Mouse (Mus musculus): ENCODE results near the gene Blm. TPM values are rescaled to one million over a fixed set of nuclear protein-coding genes. Genes with fewer than 3 reads are reported as not detected.

Gene Blm
- total RNA-seq, 1 experiment from 2014 or later, result 14.3 TPM

DNA sequence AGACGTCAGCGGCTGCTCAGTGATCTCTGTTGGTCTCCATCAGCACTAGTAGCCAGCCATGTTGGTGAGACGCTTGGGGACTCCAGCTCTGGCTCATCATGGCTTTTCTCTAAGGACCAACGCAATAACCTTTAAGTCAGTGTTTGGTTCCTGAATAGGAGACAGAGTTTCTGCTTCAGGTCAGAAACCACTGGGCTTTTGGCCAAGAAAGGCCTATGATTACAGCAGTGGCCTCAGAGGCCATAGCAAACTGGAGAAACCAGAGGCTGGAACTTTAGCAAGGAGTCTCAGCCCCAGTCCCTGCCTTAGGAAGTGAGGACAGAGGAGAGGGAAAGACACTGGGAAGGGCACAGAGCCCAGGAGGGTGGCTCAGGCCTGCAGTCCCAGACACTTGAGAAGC, 114.3 kb downstream of the Blm start:
- no peak for ATAC-seq (replicated peaks; ENCODE audit: insufficient number of reproducible peaks, low FRiP score, low TSS enrichment, poor library complexity, severe bottlenecking)

DNA sequence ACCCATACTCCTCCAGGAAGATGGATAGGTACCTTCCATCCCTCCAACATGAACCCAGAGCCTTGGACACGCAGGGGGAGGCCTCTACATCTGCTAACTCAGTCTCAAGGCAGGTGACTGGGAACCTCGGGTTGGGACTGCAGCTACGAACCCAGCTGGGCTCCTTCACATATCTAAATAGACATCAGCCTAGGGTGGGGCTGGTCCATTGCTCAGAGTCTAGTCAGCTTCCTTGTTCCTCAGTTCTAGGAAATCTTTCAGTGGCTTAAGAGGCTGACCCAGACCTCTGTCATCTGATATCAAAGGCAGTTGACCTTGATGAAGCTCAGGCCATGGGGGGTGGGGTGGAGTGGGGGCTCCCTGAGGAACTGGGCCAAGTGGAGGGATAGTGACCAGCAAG, 115.6 kb downstream of the Blm start:
- ATAC-seq (replicated peaks; ENCODE audit: insufficient number of reproducible peaks, low FRiP score, low TSS enrichment, poor library complexity, severe bottlenecking), result no peak; the same call in 1 of the 2 replicates

DNA sequence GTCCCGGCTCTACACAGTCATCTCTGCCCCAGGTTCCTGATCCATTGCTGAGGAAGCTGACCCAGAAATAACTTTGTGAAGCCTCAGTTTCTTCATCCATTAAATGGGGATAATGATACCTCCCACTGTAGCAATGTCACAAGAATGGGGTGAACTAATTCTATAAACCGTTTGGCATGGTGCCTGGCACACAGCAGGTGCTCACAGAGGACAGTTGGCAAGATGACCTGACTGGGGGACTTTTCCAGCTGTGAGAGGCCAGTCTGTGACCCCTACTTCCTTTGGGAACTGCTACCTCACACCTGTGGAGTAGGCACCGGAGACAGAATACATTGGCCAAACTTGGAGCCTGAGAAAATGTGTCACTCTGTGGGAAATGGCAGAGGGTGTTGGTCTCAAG, 116.9 kb downstream of the Blm start:
- ATAC-seq (replicated peaks; ENCODE audit: insufficient number of reproducible peaks, low FRiP score, low TSS enrichment, poor library complexity, severe bottlenecking), result no peak

DNA sequence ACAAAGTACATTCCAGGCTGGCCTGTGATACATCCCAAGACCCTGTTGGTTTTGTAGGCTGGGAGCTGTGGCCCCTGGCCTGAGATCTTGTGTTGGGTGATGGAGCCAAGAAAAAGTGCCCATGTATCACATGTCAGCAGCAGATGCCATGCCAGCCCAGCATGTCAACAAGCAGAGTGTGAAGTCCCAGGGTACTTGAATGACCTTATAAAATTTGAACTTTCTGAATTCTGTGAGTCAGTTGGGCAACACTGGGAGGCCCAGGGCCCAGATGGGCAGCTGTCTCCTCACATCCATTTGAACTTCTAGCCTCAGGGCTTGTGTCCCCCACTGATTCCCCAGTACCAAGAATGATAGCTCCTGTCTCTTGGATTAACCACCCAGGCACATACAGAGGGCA, 117.3 kb downstream of the Blm start:
- peak; percentile 28 for ATAC-seq (replicated peaks; ENCODE audit: insufficient number of reproducible peaks, low FRiP score, low TSS enrichment, poor library complexity, severe bottlenecking)

DNA sequence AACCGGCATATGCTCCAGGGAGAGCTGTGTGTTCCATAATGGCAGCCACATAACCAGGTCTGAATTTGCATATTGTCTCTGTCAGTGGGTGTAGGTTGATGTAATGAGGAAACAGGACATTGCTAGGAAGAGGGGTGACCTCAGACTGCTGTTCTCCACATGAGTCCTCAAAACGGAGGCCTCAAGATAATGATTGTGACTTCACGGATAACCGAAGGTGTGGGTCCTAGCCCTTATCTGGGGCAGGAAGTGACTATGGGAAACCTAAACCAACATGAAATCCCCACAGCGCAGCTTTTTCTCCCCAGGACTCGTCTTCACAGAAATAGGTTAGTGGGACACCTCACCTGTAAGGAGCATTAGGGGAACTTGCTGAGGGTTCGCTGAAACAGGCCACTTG, 118.0 kb downstream of the Blm start:
- peak; percentile 36 for ATAC-seq (replicated peaks; ENCODE audit: insufficient number of reproducible peaks, low FRiP score, low TSS enrichment, poor library complexity, severe bottlenecking)

DNA sequence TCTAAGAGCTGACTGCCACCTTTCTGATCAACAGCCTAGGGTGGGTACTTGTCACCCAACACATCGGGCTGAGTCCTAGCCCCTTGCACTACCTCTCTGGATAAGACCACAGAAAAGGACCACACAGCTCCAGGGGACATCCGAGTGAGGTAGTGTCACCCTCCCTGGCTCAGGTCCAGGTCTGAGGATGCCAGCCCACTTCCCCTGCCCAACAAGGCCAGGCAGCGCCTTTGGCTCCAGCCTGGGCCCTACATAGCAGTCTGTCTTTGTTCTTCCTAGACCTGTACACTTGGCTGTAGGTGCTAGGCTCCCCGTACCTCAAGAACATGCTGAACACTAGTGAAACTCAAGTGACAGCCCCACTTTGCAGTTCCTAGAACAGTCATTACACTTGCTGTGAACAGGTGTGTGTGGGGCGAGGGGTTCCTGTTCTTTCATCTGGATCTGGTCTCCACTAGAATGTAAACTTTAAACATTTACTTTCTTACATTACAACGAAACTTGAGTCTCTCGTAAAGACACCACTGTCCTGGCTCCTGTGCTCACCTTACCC, 120.5 kb downstream of the Blm start:
- ATAC-seq (replicated peaks; ENCODE audit: insufficient number of reproducible peaks, low FRiP score, low TSS enrichment, poor library complexity, severe bottlenecking), result no peak

DNA sequence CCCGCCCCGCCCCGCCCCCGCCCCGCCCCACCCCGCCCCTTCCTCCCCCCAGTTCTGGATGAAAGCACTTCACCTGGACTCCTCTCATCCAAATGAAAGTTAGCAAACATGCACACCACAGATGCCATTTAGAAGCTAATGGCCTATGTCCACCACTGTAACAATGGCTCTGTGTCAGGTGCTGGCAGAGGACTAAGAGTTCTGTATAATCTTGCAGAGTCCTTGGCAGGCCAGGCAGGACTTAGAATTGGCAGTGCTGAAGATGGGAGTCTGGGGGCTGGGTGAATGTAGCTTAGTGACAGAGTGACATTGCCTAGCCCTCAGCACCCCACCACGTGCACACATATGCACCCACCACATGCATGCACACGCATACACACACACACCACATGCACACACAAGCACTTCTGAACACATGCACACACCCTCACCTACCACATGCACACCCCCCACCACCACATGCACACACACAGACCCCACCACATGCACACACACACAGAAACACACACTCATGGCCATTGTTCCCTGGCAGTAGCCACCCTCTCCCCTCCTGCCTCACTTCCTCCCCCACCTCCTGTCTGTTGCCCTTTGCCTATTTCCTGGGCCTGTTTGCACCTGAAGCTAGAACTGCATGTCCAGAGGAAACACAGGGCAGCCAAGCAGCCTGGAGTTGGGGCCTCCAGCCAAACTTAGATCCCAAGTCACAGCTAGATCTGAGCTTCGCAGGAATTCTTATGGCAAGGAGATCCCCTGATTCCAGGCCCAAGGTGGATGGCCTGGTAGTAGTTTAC, 121.2 kb downstream of the Blm start:
- no peak for ATAC-seq (replicated peaks; ENCODE audit: insufficient number of reproducible peaks, low FRiP score, low TSS enrichment, poor library complexity, severe bottlenecking)

DNA sequence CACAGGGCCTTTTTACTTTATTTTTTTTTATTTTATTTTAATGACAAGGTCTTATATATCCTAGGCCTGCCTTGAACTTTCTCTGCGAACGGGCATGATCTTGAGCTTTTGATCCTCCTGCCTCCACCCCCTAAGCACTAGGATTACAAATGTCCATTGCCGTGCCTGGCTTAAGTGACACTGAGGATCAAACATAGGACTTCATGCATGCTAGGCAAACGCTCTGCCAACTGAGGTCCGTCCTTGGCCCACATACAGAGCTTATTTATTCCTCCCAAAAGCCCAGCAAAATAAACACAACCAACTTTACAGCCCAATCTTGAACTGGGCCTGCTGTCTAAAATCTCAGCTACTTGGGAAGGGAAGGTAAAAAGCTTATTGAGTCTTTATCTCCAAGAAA, 122.1 kb downstream of the Blm start:
- no peak for ATAC-seq (replicated peaks; ENCODE audit: insufficient number of reproducible peaks, low FRiP score, low TSS enrichment, poor library complexity, severe bottlenecking)

DNA sequence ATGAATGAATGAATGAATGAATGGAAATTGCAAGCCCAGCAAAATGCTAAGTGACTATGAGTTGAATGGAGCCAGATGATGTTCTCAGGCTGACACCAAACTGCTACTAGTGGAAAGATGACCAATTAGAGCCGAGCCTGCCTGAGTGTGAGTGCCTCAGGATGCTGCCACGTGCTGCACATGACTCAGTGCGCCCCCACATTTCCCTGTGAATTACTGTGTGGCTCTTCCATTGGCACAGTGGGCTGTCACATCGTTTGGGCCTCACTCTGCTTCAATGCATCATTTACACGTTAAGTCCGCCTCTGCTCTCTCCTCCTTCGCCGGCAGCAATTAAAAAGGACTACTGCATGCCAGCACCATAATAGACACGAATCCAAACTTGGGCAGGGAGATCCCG, 122.6 kb downstream of the Blm start:
- no peak for ATAC-seq (replicated peaks; ENCODE audit: insufficient number of reproducible peaks, low FRiP score, low TSS enrichment, poor library complexity, severe bottlenecking)

DNA sequence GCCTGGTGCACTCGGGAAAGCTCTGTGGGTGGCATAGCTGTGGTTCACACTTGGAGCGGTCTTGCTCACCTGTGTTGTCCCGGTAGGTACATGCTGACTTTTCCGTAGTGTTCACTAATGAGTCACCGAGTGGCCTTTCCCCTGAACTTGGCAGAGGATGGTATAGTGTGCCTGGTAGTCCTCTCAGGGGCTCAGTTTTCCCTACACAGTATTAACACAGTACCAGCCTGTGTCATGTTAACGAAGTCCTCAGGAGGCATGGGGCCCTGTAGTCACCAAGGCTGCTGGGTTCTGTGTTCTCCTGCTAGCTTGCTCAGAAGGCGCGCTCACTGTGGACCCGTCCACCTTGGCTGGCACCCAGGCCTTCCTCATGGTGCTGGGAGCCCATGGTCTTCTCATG, 124.5 kb downstream of the Blm start:
- ATAC-seq (replicated peaks; ENCODE audit: insufficient number of reproducible peaks, low FRiP score, low TSS enrichment, poor library complexity, severe bottlenecking), result no peak

DNA sequence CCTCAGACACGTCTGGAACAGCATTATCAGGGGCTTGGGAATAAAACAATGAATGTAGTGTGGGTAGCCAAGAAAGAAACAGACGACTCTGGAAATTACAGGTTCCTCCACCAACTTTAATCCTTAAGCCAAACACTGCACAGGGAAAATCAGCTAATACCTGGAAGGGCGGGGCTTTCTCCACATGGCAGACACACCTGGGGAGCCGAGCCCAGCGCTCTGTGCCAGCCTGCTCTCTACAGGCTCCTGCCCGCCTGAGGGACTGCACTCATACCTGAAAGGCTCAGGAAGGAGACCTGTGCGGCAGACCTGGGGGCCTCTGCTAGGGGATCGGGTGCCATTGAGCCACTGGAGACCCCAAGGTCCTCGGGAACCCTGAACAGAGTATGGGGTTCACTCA, 127.2 kb downstream of the Blm start:
- no peak for ATAC-seq (replicated peaks; ENCODE audit: insufficient number of reproducible peaks, low FRiP score, low TSS enrichment, poor library complexity, severe bottlenecking)

DNA sequence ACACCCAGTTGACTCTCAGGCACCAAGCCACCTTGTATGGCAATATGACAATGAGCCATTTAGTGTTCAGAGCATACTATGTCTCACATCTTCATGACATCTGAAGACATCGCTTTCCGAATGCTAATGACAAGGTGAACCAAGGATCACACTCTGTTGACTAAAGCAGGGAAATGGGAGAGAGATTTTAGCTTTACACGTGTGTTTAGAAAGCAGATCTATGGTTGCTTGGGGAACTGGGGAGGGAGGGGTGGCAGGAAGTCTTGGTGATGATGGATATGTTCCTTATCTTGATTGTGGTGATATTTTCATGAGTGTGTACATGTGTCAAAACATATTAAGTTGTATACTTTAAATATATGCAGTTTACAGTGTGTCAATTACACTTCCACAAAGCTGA, 128.7 kb downstream of the Blm start:
- no peak for ATAC-seq (replicated peaks; ENCODE audit: insufficient number of reproducible peaks, low FRiP score, low TSS enrichment, poor library complexity, severe bottlenecking)

DNA sequence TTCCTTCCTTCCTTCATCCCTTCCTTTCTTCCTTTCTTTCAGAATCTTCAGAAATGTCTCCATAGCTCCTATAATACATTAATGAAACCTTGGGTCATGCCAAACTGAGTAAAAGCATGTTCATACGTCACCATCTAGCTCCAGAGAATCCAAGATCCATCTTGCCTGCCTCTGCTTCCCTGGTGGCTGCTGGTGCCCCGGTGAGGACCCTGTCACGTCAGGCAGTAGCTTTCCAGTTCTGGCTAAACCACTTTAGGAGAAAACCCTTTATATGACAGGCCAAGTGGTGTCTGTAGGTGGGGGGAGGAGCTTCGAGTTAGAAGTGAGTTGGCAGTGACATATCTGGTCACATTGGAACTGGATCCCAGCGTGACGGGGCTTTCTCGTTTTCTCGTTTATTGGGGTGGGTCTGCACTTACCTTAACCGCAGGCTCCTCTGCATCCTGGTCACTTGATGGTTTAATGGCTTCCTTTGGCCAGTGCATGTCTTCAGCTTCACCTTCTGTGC, 129.7 kb downstream of the Blm start, which contains the start of gene Furin:
Furin (minus strand) TSS at position 249 of the 508 bp plus-strand sequence.
- ATAC-seq (replicated peaks; ENCODE audit: insufficient number of reproducible peaks, low FRiP score, low TSS enrichment, poor library complexity, severe bottlenecking), result no peak

Other genes starting within 250 kb of the Blm start
- 6.3 to 11.8 TPM (median 7.3 TPM) in 3 replicates for gene Prc1, start 240.7 kb downstream of the Blm start, total RNA-seq (2017)
- gene Rccd1, start 210.7 kb downstream of the Blm start, total RNA-seq (2017), result 4.0 to 14.3 TPM (median 4.7 TPM) in 3 replicates
- 28.3 to 50.6 TPM (median 33.6 TPM) in 3 replicates for gene Unc45a, start 194.1 kb downstream of the Blm start, total RNA-seq (2017)
- 0.21 to 6.1 TPM (median 1.5 TPM) in 3 replicates for gene Hddc3, start 192.0 kb downstream of the Blm start, total RNA-seq (2017)
- 12.8 to 20.6 TPM (median 18.0 TPM) in 3 replicates for gene Man2a2, start 163.7 kb downstream of the Blm start, total RNA-seq (2017)
- gene Fes, start 147.2 kb downstream of the Blm start, total RNA-seq (2017), result 117 to 175 TPM (median 150 TPM) in 3 replicates
- 31.1 to 46.2 TPM (median 34.3 TPM) in 3 replicates for gene Furin, start 129.7 kb downstream of the Blm start, total RNA-seq (2017)
- gene Crtc3, start 153.8 kb upstream of the Blm start, total RNA-seq (2017), result 15.6 to 23.1 TPM (median 18.1 TPM) in 3 replicates

Measured in monocyte, adult 5-6 weeks (primary cell).